Mouse (Mus musculus) megakaryocyte-erythroid progenitor cell, adult 5-6 weeks (primary cell): ENCODE results near the gene Prlr. TPM values are rescaled to one million over a fixed set of nuclear protein-coding genes. Genes with fewer than 3 reads are reported as not detected.

ENCODE experiments used
- ATAC-seq: replicated peaks from 2 replicates; pipeline ENCODE4 v1.8.0; 2016; ENCODE audit warnings: mild to moderate bottlenecking, inconsistent platforms; ENCODE audit not compliant: severe bottlenecking, poor library complexity, low FRiP score, low TSS enrichment
- total RNA-seq, 2 experiments: library from RNA; stranded (forward) in 1 of 2; stranded (reverse) in 1 of 2; fragments of 200-1000, 215-1000 nt in 1 of 2; fragments of >200 nt in 1 of 2; fragmentation: Nextera tagmentation in 1 of 2; gene quantifications; 2 replicates each; pipeline ENCODE4 v1.2.3; 2014 to 2017

The Prlr gene
- total RNA-seq, 2 experiments from 2014 or later: 0.11 TPM; not detected in 1

DNA sequence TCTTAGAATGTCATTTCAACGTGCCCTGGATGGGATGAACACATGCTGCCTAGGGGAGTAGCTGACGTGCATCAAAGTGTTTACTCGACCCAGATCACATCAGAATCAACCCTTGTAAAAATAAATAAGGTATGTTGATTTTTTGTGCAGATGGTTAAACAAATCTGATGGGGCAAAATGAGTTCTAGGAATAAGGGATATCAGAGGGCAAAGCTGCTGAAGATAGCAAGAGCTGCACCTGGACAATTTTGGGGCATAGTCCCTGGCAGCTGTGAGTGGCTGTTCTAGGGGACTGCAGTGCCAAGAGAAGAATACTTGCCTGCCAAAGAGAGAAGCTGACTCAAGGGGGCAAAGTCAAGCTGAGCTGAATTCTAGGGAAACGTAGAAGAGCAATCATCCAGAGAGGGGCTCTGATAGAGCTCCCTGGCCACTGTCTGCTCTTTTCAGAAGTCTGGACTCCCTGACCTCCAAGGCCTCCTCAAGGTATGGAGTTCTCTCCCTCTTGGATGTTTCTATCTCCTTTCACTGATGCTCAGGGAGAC is 46.6 kb downstream of the Prlr start:
- no peak for ATAC-seq

DNA sequence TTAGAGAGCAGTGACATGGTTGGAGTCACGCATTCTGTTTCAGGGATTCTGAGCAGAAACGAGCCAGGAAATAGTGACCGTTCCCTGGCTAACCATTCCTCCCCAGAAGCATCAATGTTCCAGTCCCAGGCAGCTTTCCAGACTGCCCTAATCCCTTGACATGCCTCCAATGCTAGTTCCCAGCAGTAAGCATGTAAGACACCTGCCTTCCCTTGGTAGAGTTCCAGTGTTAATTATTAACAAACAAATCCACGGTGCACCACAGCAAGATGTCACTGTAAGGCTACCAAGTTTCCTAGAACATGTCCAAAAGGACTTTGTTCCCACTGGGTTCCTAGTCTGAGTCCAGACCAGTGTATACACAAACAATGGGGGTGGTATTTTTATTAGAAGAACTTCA is 48.7 kb downstream of the Prlr start:
- no peak for ATAC-seq

DNA sequence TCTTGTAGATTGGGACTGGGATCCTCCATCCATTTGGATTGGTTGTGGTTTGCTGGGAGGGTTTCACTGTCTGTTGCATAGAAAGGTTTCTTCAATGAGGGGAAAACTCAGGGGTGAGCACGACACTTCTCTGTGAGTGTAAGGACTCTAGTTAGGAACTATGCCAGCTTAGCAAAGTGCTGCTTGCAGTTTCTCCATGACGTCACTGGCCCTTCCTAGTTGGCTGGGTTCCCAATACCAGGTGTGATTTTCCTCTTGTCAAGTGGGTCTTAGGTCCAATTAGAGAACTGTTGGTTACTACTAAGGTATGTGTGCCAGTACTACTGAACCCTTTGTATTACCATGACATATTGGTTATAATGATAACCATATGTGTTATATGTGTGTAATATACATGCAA is 51.6 kb downstream of the Prlr start:
- ATAC-seq: no peak

DNA sequence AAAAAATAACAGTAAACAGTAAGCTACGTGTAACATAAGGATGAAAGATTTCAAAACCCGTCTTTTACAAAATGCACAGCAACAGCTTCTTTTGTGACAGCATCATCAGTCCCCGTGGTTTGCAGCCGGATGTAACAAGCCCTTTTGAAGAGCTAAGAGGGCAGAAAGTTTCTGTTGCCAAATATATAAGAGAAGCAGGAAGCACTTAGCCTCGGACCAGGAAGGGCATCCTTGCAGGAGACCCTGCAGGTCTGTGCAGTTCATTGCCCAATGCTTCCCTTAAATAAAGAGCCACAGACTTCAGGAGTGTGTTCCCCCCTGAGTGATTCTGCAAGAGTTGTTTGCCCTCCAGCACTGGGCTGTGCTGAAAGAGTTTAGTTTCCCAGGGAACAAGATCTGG is 58.9 kb downstream of the Prlr start:
- ATAC-seq: no peak

DNA sequence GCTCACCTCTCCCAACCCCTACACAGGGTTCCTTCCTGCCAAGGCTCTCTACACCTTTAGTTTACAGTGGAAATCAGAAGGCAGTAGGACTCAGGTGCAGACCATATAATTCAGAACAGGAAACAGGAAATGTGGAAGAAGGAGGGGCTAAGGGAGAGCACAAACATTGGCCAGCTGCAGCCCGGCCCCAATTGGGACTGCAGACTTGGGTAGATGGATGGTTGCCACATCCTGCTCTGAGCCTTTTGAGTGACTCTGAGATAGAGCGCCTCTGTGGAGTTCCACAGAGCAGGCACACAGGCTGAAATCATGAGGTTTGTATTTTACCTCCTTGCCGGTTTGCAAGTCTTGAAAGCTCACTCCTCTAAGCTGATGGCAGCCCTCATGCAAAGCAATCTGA is 59.8 kb downstream of the Prlr start:
- no peak for ATAC-seq

DNA sequence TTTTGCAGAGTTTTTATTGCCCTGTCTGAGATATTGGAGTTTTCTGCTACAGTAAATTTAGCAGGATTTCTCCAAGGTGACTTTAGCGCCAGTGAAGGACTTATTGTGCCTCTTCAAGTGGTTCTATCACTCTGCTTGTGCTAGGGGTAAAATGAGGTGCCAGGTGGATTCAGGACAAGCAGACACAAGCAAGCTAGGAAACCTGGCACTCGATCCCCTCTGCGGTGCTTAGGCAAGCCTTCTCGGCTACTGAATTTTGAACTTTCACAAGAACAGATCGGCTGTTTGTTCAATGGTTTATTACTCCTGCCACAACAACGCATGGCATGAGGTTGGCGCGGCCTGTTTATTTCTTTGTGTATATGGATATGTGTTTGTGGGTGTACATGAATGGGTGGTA is 61.4 kb downstream of the Prlr start:
- ATAC-seq: no peak

DNA sequence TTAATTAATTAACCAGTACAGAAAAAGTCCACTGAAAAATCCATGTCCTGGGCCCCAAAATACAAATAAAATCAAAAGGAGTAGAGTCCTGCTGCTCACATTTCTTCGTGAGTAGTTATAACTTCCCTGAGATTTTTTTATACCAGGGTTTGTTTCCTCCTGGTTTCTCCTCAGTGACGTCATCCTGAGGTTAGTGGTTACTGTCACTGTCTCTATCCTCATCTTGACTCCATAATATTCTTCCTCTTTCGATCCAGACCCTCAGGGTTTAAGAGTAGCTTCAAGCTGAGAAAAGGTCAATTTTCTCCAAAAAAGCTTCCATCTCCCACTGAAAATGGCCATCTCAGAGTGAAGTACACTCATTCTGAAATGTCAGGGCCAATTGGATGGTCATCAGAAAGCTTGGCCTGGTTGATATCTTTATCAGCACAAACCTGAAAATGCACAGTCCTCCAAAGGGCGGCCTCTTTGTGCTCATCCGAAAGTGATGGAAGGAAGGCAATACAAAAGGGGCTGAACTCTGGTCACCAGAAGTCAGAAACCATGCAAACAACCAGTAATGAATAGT is 63.3 kb downstream of the Prlr start:
- no peak for ATAC-seq

DNA sequence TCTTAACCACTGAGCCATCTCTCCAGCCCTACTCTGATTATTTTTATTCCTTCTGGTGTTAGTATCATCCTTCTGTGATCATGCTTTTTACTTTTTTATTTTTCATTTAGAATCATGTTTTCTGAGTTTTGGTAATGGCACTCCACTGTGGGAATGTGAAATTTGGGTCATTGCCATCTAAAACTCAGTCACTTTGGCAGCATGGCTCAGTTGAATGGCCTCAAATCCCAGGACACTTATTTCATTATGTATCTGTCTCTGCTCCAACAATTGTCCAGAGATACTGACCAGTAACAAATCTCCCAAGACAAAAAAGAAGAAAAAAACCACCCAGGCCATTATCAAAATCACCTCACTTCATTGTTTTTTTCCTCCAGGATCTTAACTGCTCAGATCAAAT is 65.2 kb downstream of the Prlr start:
- ATAC-seq: no peak

DNA sequence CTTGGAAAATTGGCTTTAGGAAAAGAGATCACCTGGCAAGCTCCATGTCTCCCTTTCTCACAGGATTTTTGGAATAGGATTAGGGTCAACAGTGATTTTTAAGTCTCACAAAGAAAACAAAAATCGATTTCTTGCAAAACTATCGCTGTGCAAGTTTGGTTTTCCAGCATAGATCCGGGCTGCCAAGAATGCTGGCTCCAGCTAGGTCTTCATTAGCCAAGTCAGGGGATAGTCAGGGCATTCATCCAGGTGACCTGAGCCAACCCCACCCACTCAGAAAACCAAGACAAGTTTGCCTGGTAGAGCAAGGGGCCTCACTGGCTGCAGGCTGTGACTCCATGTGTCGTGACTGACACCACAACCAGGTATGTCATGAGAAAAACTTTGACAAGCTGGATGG is 72.2 kb downstream of the Prlr start:
- ATAC-seq: no peak

DNA sequence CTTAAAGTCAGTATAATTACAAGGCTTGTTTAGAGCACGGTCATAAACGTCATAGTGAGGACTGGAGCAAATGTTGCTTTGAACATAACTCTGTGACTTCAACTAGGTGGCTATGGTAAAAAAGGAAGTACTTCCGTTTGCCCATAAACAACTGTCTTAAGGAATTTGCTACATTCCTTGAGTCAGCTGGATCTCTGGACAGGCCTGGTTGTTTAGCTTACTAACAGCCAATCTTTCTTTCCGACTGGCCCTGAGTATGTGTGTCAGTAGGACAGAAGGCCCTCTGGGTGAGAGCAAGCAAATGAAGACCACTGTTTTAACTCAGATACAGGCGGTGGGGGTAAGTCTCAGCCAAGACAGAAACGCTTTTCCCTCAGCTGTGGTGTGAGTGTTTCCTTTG is 73.7 kb downstream of the Prlr start:
- no peak for ATAC-seq

DNA sequence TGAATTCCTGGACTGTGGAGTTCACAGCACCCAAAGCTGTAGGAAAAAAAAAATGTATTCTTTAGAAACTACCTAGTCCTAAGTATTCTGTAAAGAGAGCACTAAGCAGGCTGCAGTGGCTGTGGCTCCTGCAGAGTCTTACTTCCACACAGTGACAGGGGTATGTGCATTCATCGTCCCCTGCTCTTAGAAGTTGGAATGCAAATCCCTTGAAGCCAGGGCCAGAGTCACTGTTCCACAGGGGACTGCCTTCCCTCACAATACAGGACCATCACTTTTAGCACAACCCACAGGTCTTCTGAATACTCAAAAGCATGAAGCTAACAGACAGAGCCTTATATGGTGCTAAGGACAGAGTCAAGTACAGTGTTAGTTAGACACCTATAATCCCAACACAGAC is 75.5 kb downstream of the Prlr start:
- ATAC-seq: no peak

DNA sequence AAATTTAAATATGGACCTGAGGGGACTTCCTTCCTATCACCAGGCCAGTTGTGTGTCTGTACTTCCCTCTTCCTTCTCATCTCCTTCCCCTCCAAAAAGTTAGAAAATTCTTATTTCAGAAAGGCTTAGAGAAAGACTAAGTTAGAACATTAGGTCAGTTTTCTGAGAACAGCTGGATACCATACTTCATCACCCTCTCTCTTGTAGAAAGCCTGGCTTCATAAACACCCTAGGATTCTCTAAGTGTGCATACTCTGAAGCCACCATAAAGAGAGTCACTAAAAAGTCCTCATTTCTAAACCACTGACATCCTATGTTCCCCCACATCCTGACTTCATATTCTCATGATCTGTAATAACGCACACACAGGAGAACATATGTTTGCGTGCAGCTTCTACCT is 85.2 kb downstream of the Prlr start:
- ATAC-seq: no peak

DNA sequence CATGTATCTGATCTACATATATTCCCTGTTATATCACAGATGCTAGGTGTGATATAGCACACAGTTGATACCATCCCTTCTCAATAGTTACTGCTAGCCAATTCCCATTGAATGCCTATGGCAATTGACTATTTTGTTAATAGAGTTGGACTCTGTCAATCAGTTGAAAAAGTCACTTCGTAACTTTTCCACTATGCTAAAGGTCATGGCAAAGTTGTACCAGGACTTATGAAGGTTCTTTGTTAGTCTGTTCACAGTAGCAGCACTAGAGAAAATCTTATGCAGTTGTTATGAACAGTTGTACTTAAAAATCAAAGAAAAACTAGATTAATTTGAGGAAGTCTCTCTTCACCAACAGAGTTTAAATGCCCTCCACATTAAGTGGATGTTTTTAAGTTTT is 85.6 kb downstream of the Prlr start:
- ATAC-seq: no peak

DNA sequence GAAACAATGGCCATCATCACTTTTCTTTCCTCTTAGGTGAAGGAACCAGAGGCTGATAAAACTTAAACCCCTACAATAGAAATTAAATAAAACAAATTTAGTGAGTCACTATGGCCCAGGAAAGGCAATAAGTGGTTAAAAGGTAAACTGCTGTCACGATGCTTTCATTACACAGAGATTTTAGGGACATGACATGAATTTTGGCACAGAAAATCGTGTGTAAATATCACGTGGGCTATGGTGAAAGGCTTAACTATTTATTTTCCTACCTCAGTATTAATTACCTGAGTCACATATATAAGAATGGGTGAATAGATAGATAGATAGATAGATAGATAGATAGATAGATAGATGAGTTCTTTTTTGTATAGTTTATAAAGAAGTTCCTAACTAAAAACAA is 86.4 kb downstream of the Prlr start:
- no peak for ATAC-seq

DNA sequence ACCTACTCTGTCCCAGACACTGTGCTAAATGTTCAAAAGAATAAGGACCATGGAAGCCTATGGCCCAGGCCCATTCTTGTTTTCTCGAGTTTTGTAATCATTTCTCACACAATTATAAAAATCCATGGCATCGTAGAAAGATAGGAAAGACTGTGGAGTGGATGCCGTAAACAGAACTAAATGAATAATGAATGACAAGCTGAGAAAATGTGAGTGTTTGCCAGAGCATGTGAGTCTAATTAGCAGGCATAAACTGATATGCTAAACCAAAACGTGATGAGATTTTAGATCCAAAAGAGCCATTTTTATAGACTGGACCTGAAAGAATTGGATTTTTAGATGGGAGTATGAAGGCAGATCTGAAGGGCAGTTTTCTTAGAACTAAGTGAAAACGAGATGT is 87.8 kb downstream of the Prlr start:
- no peak for ATAC-seq

DNA sequence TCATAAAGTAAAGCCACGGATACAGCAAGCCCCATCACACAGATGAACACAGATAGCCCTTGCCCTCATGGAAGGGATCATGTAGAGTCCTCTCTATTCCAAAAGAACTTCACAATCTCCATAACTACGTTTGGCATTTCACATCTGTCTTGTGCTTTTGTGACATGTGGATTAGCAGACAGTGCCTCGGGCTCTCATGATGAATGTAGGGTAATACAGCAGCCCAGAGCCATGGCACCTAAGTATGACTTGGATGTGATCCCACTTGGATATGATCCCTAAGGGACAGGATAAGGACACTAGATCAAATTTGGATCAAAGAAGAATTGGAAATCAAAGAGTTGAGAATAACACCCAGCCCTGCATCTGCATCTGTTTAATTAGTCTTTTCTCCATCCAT is 90.2 kb downstream of the Prlr start:
- no peak for ATAC-seq

DNA sequence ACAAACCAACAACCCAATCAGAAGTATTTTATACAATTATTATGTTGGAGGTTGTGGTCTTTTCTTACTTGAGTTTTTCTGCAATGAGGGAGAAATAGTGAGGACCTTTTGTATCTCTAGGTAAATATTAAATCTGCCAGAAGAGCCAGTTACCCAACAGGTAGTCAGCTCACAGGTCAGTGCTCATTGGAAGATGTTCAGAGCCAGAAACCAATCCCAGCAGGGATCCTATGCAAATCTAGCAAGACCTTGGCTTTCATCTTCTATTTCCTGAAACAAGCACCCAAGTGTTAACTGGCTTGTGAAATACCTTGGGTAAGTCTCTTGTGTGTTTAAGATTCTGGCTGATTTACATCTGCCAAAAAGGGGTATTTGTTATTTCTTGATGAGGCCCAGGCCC is 99.3 kb downstream of the Prlr start:
- no peak for ATAC-seq

DNA sequence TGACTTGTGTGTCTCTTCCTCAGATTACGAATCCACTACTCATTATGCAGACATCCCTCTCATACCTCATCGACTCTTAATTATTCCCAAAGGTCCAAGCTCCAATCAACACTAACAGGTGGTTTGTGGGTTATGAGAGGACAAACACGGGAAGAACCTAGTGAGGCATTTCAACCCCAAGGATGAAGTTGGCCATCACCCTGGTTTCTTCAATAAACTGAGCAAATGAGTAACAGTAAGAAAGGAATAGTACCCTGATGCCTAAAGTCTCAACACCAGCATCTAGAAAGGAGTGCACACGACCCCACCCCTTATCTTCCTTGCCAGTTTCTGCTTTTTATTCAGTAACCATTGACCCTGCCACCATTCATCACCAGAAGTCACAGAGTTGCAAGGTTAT is 100.4 kb downstream of the Prlr start:
- ATAC-seq: no peak

DNA sequence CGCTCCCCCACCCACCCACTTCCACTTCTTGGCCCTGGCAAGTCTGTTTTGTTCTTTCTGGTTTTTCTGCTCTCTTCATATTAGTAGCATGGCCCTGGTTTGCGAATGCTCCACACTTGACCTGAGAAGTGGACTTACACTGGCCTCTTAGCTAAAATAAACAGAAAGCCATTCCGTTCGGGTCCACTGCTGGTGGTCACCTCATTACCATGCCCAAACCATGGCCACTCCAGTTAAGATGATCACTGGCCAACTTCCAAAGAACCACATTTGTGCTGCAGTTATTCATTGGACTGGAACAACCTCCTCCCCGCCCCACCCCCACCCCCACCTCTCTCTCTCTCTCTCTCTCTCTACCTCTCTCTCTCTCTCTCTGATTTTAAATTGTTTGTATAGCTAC is 104.5 kb downstream of the Prlr start:
- ATAC-seq: no peak

DNA sequence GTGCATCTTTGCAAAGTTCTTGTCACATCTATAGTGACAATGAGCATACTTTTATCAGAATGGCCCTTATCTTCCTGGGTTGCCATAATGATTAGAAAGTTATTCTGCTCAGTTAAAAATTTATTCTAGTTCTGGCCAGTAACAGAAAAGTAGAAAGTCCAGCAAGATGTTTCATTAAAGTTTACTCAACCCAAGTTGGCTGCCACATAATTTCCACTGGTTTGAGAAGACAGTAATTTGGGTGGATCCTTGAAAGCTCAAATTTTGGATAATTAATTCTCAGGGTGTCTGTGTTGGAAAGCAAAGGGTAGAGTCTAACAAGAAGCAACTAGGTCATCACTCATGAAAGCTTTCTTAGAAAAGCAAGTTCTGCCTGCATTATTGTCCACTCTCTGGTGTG is 106.6 kb downstream of the Prlr start:
- ATAC-seq: no peak

DNA sequence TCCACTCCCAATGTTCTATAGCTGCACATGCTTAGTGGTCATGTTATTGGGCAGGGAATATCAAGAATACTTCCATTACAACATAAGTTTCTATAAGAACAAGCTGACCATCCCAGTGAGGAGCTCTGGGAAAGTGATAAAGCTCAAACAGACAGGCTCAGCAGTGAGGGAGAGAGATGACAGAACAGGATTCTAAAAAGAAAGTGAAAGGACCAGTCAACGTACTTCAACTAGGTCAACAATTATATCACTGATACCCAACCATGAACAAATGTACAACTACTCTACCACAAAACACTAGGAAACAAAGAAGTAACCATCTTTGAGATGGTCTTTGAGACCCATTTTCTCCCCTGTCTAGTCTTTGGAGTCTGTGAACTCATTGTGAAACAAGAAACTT is 119.5 kb downstream of the Prlr start:
- ATAC-seq: no peak

DNA sequence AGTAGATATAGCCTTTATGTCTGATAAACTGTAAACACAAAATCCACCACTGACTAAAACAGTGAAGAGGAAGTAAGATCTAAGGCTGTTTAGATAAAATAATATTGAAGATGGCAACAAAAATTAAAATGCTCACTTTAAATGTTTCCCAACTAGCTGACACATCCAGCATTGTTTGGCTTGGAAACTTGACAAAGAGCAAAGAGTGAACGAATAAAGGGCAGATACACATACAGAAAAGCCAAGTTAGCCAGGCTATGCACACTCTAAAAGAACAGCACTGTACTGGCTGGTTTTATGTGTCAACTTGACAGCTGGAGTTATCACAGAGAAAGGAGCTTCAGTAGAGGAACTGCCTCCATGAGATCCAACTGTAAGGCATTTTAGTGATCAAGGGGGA is 121.0 kb downstream of the Prlr start:
- no peak for ATAC-seq
